Comparison of ENCODE assay signal across 8 mouse cellular contexts in the genomic region with DNA sequence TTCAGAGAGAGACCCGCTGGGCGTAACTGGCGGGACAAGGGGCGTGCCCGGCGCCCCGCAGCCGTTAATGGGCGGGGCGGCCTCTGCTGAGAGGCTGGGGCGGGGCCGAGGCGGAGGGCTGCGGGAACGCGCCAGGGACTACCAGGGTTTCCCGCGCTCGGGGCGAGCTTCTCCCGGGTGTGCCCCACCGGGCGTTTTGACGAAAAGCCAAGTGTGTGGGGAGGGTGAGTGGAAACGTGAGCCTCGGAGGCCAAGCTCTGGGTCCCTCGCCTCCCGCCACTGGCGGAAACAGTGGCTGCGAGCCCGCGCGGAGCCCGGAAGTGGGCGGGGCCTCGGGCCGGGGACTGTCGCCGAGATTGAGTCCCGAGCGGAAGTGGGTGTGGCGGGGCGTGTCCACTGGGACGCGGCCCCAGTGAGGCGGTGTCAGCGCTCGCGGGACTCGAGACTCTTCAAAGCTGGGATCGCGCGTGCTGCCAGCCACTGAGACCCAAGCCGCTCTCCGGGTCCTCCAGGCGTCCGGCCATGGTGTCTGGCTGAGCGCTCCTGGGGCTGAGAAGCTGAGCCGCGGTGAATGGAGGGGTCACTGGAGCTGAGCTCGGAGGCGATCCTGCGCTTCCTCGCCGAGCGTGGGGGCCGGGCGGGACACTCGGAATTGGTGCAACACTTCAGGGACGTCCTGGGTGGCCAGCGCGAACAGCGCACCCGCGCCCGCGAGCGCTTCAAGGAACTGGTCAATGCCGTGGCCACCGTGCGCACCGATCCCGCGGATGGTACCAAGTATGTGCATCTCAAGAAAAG. TPM values are rescaled to one million over a fixed set of nuclear protein-coding genes. Genes with fewer than 3 reads are reported as not detected.
DNase-seq lines count a peak whose midpoint lies in the region; ATAC-seq and TF ChIP-seq lines count a peak whose summit lies in the region.

Gene Sept10, minus strand, starts transcription at position 375 of the 798 bp plus-strand sequence.
Gene Sowahc, plus strand, starts transcription at position 481 of the 798 bp plus-strand sequence.

- WGBS in heart, embryonic 10.5 days = under 1% methylated on average over 84 of the region's 84 CpGs
- WGBS in kidney, embryonic 14.5 days = under 1% methylated on average over 75 of the region's 84 CpGs
- under 1% methylated on average over 57 of the region's 84 CpGs for WGBS in limb, embryonic 14.5 days
- WGBS in midbrain, embryonic 16.5 days = under 1% methylated on average over 79 of the region's 84 CpGs
- under 1% methylated on average over 83 of the region's 84 CpGs for WGBS in spleen, adult 2 months

- TF ChIP-seq POLR2A in brain, embryonic 14.5 days (IDR thresholded peaks at IDR 0.05; ENCODE audit: borderline replicate concordance, extremely low read depth, insufficient read depth, insufficient read length, poor library complexity, severe bottlenecking) = peak; percentile 83
- peak; percentile 70; the same call in 1 of the 2 replicates for TF ChIP-seq POLR2A in limb, embryonic 14.5 days (IDR thresholded peaks at IDR 0.05; ENCODE audit: borderline replicate concordance, extremely low read depth, insufficient read depth, insufficient read length)
- peak; percentile 29; the same call in 1 of the 2 replicates for TF ChIP-seq POLR2A in spleen, adult 2 months (IDR thresholded peaks at IDR 0.05; ENCODE audit: low read depth, low read length)

- peak within 1 kb of the TSS; percentile 93 for H3K9ac ChIP-seq in kidney, embryonic 14.5 days (ENCODE audit: low read depth, low read length)
- H3K9ac ChIP-seq in limb, embryonic 14.5 days (ENCODE audit: low read depth, low read length, severe bottlenecking) = peak within 1 kb of the TSS; percentile 92
- peak within 1 kb of the TSS; percentile 90 for H3K9ac ChIP-seq in midbrain, embryonic 16.5 days (ENCODE audit: low read depth, low read length)

- peak within 1 kb of the TSS; percentile 98 for H3K27ac ChIP-seq in heart, embryonic 10.5 days
- H3K27ac ChIP-seq in kidney, embryonic 14.5 days (ENCODE audit: low read depth, low read length) = peak within 1 kb of the TSS; percentile 89
- H3K27ac ChIP-seq in limb, embryonic 14.5 days (replicated peaks; ENCODE audit: low read depth, low read length) = peak within 1 kb of the TSS; percentile 89
- H3K27ac ChIP-seq in midbrain, embryonic 16.5 days (ENCODE audit: low read length) = peak within 1 kb of the TSS; percentile 96
- H3K27ac ChIP-seq in spleen, adult 2 months (ENCODE audit: insufficient read depth, low read length) = peak within 1 kb of the TSS; percentile 80

- peak within 1 kb of the TSS; percentile 99 for H3K4me2 ChIP-seq in kidney, embryonic 14.5 days (replicated peaks; ENCODE audit: low read depth, low read length)
- H3K4me2 ChIP-seq in limb, embryonic 14.5 days (replicated peaks; ENCODE audit: low read depth, low read length, severe bottlenecking) = peak within 1 kb of the TSS; percentile 96
- peak within 1 kb of the TSS; percentile 99 for H3K4me2 ChIP-seq in midbrain, embryonic 16.5 days (ENCODE audit: low read length)

- H3K4me1 ChIP-seq in heart, embryonic 10.5 days = peaks cover 19% of the 10 kb centered on the region
- H3K4me1 ChIP-seq in kidney, embryonic 14.5 days (ENCODE audit: control insufficient read depth, insufficient read depth, low read length) = peaks cover 15% of the 10 kb centered on the region; the same call in 1 of the 2 replicates
- H3K4me1 ChIP-seq in limb, embryonic 14.5 days (ENCODE audit: control insufficient read depth, insufficient read depth, low read length) = peaks cover 14% of the 10 kb centered on the region
- H3K4me1 ChIP-seq in midbrain, embryonic 16.5 days (ENCODE audit: control insufficient read depth, insufficient read depth, low read length) = peaks cover 23% of the 10 kb centered on the region
- H3K4me1 ChIP-seq in spleen, adult 2 months (ENCODE audit: control insufficient read depth, insufficient read depth, insufficient read length) = no peaks in the 10 kb centered on the region; the same call in 1 of the 2 replicates

- peak; percentile 99 to 100 for DNase-seq in B cell, adult 2 months
- DNase-seq in brain, embryonic 14.5 days (ENCODE audit: low read depth) = peak; percentile 97
- peak; percentile 97 for DNase-seq in heart, embryonic 10.5 days (ENCODE audit: low spot score)
- peak; percentile 93 for DNase-seq in limb, embryonic 14.5 days (ENCODE audit: low spot score)
- DNase-seq in spleen, adult 2 months (ENCODE audit: low read depth in 1 of 2, low spot score in 2 of 2) = peak; percentile 84 to 97

- no peak for TF ChIP-seq CTCF in brain, embryonic 14.5 days (IDR thresholded peaks at IDR 0.05; ENCODE audit: borderline replicate concordance, extremely low read depth, insufficient read depth, insufficient read length)
- no peak for TF ChIP-seq CTCF in spleen, adult 2 months (IDR thresholded peaks at IDR 0.05; ENCODE audit: extremely low read depth, insufficient read depth, insufficient read length, insufficient replicate concordance)

- ATAC-seq in erythroblast, adult 5-6 weeks (replicated peaks; ENCODE audit: low FRiP score, poor library complexity, severe bottlenecking) = peak; percentile 55; the same call in 1 of the 2 replicates
- peak; percentile 97 for ATAC-seq in kidney, embryonic 14.5 days (ENCODE audit: low FRiP score, low TSS enrichment)
- peak; percentile 95 for ATAC-seq in limb, embryonic 14.5 days (ENCODE audit: low FRiP score, low read depth)
- ATAC-seq in midbrain, embryonic 16.5 days = peak; percentile 97

- no peaks in the 10 kb centered on the region for H3K9me3 ChIP-seq in heart, embryonic 10.5 days
- H3K9me3 ChIP-seq in kidney, embryonic 14.5 days (ENCODE audit: control insufficient read depth, low read length) = no peaks in the 10 kb centered on the region
- no peaks in the 10 kb centered on the region for H3K9me3 ChIP-seq in limb, embryonic 14.5 days (ENCODE audit: control insufficient read depth, low read length)
- no peaks in the 10 kb centered on the region for H3K9me3 ChIP-seq in midbrain, embryonic 16.5 days (replicated peaks; ENCODE audit: control insufficient read depth, low read length, poor library complexity, severe bottlenecking)

- H3K4me3 ChIP-seq in heart, embryonic 10.5 days = peak within 1 kb of the TSS; percentile 84
- peak within 1 kb of the TSS; percentile 75 for H3K4me3 ChIP-seq in kidney, embryonic 14.5 days (ENCODE audit: low read length)
- peak within 1 kb of the TSS; percentile 82 for H3K4me3 ChIP-seq in limb, embryonic 14.5 days (replicated peaks; ENCODE audit: low read length)
- H3K4me3 ChIP-seq in midbrain, embryonic 16.5 days (ENCODE audit: low read depth, low read length) = peak within 1 kb of the TSS; percentile 90
- H3K4me3 ChIP-seq in spleen, adult 2 months (ENCODE audit: extremely low read depth, insufficient read depth, insufficient read length) = peak within 1 kb of the TSS; percentile 93

- H3K36me3 ChIP-seq in heart, embryonic 10.5 days = no peaks in the 10 kb centered on the region
- no peaks in the 10 kb centered on the region for H3K36me3 ChIP-seq in kidney, embryonic 14.5 days (ENCODE audit: control insufficient read depth, insufficient read depth, low read length)
- no peaks in the 10 kb centered on the region for H3K36me3 ChIP-seq in limb, embryonic 14.5 days (ENCODE audit: control insufficient read depth, insufficient read depth, low read length)
- no peaks in the 10 kb centered on the region for H3K36me3 ChIP-seq in midbrain, embryonic 16.5 days (ENCODE audit: control insufficient read depth, insufficient read depth, low read length)
- no peaks in the 10 kb centered on the region for H3K36me3 ChIP-seq in spleen, adult 2 months (ENCODE audit: control insufficient read depth, insufficient read depth, low read length)

- H3K27me3 ChIP-seq in heart, embryonic 10.5 days (ENCODE audit: insufficient read depth, poor library complexity, severe bottlenecking) = no peaks in the 10 kb centered on the region
- H3K27me3 ChIP-seq in kidney, embryonic 14.5 days (ENCODE audit: control insufficient read depth, insufficient read depth, low read length) = no peaks in the 10 kb centered on the region
- H3K27me3 ChIP-seq in limb, embryonic 14.5 days (ENCODE audit: control insufficient read depth, insufficient read depth, low read length) = no peaks in the 10 kb centered on the region
- H3K27me3 ChIP-seq in midbrain, embryonic 16.5 days (ENCODE audit: control insufficient read depth, insufficient read depth, low read depth, low read length) = no peaks in the 10 kb centered on the region
- peaks cover 7% of the 10 kb centered on the region for H3K27me3 ChIP-seq in spleen, adult 2 months (ENCODE audit: control insufficient read depth, insufficient read depth, low read length)

RNA-seq across cellular contexts. Expression of gene Sept10, which starts in this region (rescaled TPM):
- 22.1 and 27.1 TPM in 2 replicates for polyA plus RNA-seq in brain, embryonic 14.5 days (2012; rRNA removed)
- total RNA-seq in erythroblast, adult 5-6 weeks (2015; ENCODE audit: low replicate concordance) = 1.7 and 2.3 TPM in 2 replicates
- 3.2 and 4.8 TPM in 2 replicates for total RNA-seq in erythroblast, adult 5-6 weeks (2017; ENCODE audit: low replicate concordance)
- polyA plus RNA-seq in heart, embryonic 10.5 days (2016; fragmentation: Nextera tagmentation; extraction: Ambion mirVana) = 35.6 and 37.9 TPM in 2 replicates
- polyA plus RNA-seq in kidney, embryonic 14.5 days (2014; fragmentation: Nextera tagmentation; extraction: Ambion mirVana) = 54.4 and 55.8 TPM in 2 replicates
- polyA plus RNA-seq in limb, embryonic 14.5 days (2012; rRNA removed) = 37.7 and 40.1 TPM in 2 replicates
- polyA plus RNA-seq in limb, embryonic 14.5 days (2014; fragmentation: Nextera tagmentation; extraction: Ambion mirVana) = 48.8 and 49.6 TPM in 2 replicates
- polyA plus RNA-seq in midbrain, embryonic 16.5 days (2015; fragmentation: Nextera tagmentation; extraction: Ambion mirVana) = 10.4 and 13.3 TPM in 2 replicates
- 1.4 and 2.0 TPM in 2 replicates for polyA plus RNA-seq in spleen, adult 2 months (2012; rRNA removed)

RNA-seq across cellular contexts. Expression of gene Sowahc, which starts in this region (rescaled TPM):
- 6.8 and 9.5 TPM in 2 replicates for polyA plus RNA-seq in brain, embryonic 14.5 days (2012; rRNA removed)
- total RNA-seq in erythroblast, adult 5-6 weeks (2015; ENCODE audit: low replicate concordance) = 5.6 and 6.5 TPM in 2 replicates
- 3.9 and 5.9 TPM in 2 replicates for total RNA-seq in erythroblast, adult 5-6 weeks (2017; ENCODE audit: low replicate concordance)
- 4.7 and 6.3 TPM in 2 replicates for polyA plus RNA-seq in heart, embryonic 10.5 days (2016; fragmentation: Nextera tagmentation; extraction: Ambion mirVana)
- polyA plus RNA-seq in kidney, embryonic 14.5 days (2014; fragmentation: Nextera tagmentation; extraction: Ambion mirVana) = 6.3 and 9.5 TPM in 2 replicates
- 6.1 and 7.3 TPM in 2 replicates for polyA plus RNA-seq in limb, embryonic 14.5 days (2012; rRNA removed)
- 12.4 and 14.5 TPM in 2 replicates for polyA plus RNA-seq in limb, embryonic 14.5 days (2014; fragmentation: Nextera tagmentation; extraction: Ambion mirVana)
- 22.1 and 23.8 TPM in 2 replicates for polyA plus RNA-seq in midbrain, embryonic 16.5 days (2015; fragmentation: Nextera tagmentation; extraction: Ambion mirVana)
- 2.5 and 3.4 TPM in 2 replicates for polyA plus RNA-seq in spleen, adult 2 months (2012; rRNA removed)

Comparison
In these comparisons a context has a peak if more than half of its experiments do, and no peak if none do; other contexts are left out.
1. Peak in every context shown above with its lines: DNase-seq, ATAC-seq, H3K4me3 ChIP-seq and H3K27ac ChIP-seq.
2. POLR2A ChIP-seq: peak in every context shown above with its lines; median percentile 83 in brain, embryonic 14.5 days; 70 in limb, embryonic 14.5 days; 29 in spleen, adult 2 months.